Mouse (Mus musculus): ENCODE data around the gene Tnfaip1.
"Not testable (repeated sequence)": the region's sequence is repeated elsewhere in the genome, so short reads cannot be mapped to it uniquely, and the experiment has no call there.

The Tnfaip1 gene

DNA sequence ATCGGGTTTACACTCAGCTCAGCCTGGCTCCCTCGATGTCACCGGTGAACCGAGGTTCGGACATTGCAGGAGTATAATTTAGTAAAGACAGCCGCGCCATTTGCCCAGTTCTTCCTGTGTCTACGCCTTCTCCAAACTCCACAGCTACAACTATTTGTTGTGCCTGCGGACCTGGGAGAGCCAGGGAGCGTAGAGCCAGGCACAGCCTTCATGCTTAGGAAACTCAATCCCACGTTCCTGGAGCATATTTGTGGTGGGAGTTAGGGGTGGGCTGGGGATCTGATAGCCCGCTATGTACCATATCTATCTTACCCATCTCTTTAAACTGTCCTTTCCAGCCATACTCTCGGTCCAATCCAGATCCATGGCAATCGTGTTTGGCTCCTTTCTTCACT lies 555 bp upstream of the Tnfaip1 start:
- no peak for DNase-seq (ENCODE audit: low spot score in 2 of 2)

DNA sequence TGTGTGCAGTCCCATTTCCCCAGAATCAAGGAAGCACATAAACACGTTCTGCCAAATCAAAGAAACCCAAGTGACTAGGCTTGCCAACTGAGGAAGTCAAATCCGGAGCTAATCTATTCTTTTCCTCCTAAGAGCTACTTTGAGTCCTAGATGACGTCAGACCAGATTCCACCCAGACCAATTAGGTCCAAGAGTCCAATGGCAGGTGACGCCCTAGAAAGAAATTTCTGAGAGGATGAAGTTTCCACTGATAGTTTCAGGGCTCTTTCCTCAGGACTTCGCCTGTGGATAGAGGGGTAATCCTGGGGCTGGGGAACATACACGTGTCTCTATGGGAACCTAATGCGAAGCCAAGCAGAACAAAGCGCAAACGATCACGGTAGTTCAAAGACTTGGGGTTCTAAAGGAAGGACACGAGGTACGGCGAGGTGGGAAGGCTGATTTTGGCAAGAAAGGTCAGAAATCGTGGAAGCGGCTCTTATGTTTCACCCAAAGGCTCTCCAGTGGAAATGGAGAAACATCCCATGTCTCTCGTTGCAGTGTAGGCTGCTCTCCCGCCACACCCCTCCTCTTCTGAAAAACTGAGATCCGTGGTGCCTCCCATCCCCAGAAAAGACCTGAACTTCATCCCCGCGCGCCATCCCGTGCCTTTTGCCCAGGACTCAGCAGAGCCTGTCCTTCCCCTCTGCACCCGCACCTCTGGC lies 604 bp downstream of the Tnfaip1 start:
- peak in 1 of 2 experiments; percentile 23 for DNase-seq (ENCODE audit: low spot score in 2 of 2)

DNA sequence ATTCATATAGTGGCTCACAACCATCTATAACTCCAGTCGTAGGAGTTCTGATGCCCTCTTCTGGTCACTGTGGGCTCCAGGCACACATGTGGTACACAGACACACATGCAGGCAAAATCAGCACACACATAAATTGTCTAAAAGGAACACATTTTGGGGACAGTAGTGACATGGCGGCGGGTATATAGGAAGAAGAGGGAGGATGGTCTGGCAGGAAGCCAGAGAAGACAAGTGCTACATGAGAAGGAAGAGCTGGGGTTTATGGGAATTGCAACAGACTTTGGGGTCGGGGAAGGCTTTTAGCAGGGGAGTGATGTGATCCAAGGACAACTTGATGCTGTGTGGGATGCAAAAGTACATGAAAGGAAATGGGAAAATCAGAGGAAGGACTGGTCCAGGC lies 1.6 kb downstream of the Tnfaip1 start:
- no peak for DNase-seq (ENCODE audit: low spot score in 2 of 2)

DNA sequence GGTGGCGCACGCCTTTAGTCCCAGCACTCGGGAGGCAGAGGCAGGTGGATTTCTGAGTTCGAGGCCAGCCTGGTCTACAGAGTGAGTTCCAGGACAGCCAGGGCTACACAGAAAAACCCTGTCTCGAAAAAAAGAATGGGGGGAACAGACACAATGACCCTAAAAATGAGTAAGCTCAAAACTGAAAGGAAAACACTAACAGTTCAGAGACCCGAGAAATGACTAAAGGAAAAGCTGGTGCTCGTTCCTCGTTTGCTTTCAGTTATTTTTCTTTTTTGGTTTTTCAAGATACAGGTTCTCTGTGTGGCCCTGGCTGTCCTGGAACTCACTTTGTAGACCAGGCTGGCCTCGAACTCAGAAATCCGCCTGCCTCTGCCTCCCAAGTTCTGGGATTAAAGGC lies 4.6 kb downstream of the Tnfaip1 start:
- DNase-seq (ENCODE audit: low spot score in 2 of 2), result not testable (repeated sequence)

DNA sequence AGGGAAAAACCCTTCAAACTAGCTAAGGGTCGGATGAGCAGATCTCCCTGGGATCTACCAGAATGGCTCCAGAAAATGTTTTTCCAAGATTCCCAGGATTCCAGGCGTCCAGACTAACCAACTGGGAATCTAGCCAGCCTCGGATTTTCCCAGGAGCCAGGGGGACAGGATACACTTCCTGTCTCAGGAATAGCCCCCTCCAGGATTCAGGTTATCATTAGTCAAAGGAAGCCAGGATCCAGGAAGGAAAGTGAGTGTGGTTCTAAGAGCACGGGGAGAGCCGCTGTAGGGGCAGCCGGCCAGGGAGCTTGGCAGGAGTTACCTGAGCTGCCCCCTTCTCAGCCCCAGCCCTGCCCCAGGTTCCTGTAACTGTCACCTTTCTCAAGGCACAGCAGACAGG lies 5.1 kb downstream of the Tnfaip1 start:
- no peak for DNase-seq (ENCODE audit: low spot score in 2 of 2)

DNA sequence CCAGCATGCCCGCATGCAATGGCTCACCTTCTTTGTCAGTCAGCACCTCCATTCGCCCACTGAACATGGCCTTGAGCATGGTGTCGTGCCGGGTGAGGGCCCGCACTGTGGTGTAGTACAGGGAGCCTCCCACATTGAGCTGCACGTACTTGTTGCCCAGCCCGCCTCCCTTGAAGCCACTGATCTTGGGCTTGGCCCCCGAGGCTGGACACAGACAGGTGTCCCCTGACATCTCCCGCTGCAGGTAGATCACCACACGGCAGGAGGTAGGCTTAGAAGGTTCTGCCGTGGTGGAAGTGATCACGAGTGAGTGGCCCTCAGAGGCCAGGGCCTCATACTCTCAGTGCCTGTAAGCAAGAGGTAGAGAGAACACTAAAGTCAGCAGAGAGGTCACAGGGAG lies 6.1 kb downstream of the Tnfaip1 start:
- DNase-seq (ENCODE audit: low spot score in 2 of 2), result no peak

DNA sequence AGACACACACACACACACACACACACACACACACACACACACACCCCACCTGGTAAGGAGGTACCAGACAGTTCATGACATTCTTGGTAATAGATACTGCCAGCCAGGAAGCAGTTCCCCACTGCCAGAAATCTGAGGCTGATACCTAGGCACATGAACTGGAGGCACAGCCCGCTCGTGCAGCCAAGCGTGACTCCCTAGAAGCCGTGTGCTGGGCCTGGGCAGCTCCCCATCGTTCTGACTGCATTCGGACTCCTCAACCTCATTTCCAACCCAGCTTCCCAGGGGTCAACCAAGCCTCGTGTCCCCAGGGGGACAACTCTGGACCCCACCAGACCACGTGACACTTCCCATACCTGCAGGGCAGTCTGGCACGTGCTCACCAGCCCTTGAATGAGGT lies 7.4 kb downstream of the Tnfaip1 start:
- DNase-seq (ENCODE audit: low spot score in 2 of 2), result no peak

DNA sequence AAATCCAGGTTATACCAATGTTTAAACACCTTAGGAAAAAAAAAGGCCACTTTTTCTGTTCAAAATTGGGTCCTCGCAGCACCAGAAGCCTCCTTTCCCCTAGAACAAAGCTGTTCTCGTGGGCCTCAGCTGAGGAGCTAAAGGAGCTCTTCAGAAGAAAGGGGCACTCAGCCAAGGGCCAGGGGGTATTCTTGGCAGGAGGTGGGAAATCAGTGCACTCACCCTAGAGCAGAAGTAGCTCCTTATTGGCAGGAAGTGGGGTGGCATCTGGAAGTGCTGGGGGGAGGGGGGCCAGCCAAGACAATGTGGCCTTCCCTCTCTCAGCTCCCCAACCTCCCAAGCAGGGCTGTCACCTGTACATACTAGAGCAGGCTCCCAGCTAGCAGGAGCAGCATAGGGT lies 11.3 kb downstream of the Tnfaip1 start:
- DNase-seq (ENCODE audit: low spot score in 2 of 2), result no peak

DNA sequence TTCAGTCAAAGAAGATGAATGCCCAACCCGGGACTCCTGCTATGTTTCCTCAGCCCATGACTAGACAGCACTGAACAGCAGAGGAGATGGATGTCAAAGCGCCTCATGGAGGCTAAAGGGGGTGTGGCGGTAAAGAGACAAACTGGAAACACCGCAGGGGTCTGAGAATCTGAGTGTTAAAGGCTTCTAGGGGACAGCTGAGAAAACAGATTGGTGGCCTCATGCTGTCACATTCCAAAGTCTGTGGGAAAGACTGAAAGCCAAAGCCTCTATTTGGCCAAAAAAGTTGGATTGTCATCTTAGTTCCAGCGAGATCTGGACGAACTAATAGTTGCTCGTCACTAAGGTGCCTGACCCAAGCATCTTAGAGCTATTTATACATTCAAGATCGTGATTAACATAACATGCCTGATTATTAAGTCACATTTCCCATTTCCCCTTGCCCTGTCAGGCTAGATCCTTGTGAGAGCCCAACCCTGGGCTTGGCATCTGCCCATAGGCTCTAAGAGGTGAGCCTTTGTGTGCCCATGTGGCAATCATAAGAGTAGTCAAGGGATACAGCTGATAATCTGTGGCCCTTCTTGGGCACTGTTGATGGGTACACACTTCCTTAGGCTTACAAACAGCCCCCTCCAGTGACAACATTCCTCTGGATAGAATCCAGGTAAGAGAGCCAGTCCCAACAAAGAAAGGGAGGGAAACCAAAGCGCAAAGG lies 12.7 kb downstream of the Tnfaip1 start:
- DNase-seq (ENCODE audit: low spot score in 2 of 2), result no peak

DNA sequence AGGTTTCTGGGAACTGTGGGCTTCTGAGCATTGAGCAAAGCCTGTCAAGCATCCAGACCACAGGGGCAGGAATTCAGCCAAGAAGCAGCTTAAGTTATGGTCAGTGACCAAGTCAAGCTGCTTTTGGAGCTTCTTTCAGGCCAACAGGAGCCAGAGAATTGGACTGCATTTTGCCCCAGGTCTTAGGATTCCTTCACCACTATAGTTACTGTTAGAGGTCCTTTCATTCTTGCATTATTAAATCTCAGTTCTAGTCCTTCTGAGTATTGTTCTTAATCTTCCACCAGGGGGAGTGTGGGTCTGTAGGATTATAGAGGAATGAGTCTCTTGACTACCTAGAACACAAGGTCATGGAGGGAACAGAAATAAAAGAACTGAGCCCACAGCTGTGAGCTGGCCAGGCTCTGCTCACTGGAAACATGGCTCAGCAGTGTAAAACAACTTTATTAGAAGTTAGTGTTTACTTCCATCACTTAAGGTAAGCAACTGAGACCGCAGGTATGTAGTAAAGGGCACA lies 13.6 kb downstream of the Tnfaip1 start:
- DNase-seq (ENCODE audit: low spot score in 2 of 2), result no peak

DNA sequence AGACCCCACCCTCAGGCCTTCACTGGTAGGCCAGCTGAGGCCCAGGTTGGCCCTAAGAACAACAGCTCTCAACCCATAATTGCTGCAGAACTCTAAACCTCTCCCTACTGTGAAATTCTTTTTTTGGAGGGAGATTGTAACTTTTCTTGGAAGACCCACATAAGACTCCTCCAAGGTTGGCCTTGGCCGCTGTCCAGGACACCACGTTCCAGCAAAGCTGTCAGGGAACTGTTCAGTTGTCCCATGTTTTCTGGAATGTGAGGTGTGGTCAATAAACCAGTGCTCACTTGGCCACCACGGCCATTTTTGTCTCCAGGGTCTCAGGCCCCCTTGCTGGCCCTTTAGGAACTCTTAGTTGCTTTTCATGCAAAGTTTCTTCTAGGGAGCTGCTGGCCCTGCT lies 14.3 kb downstream of the Tnfaip1 start:
- no peak for DNase-seq (ENCODE audit: low spot score in 2 of 2)

DNA sequence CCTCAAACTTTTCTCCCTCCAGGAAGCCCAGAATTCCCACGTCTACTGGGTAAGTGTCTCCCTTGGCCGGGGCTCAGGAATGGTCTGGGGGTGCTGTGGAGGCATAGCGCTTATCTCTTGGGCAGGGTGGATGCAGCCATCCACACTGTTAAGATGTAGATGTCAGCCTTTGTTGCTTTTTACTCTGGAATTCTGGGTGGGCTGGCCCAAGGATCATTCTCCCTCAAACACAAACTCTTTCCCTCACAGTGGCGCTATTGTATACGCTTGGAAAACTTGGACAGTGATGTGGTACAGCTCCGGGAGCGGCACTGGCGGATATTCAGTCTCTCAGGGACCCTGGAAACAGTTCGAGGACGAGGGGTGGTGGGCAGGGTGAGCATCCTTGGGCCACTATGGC lies 17.2 kb downstream of the Tnfaip1 start:
- DNase-seq (ENCODE audit: low spot score in 2 of 2), result no peak

DNA sequence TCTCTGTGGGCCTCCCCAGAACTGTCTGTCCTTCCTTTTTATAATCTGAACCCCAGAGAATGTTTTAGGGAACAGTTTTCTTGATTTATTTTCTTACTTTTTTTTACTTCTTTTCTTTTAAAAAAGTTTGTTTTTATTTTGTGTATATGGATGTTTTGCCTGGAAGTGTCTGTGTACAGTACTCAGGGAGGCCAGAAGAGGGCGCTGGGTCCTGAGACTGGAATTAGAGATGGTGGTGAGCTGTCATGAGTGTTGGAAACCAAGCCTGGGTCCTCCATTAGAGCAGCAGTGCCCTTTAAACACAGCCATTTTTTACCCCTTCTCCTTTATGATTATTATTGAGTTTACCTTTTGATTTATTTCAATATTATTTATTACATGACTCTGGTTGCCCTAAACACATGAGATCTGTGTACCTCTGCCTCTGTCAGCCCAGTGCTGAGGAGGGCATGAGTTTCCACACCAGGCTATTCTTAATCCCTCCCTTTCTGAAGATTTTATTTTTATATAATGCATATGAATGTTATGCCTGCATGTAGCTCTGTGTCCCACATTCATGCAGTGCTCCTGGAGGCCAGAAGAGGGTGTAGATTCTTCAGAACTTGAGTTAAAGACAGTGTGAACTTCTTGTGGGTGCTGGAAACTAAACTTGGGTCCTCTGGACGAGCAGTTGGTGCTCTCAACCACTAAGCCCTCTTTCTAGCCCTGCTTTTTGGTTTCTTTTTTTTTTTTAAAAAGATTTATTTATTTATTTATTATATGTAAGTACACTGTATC lies 20.4 kb downstream of the Tnfaip1 start:
- DNase-seq (ENCODE audit: low spot score in 2 of 2), result no peak

DNA sequence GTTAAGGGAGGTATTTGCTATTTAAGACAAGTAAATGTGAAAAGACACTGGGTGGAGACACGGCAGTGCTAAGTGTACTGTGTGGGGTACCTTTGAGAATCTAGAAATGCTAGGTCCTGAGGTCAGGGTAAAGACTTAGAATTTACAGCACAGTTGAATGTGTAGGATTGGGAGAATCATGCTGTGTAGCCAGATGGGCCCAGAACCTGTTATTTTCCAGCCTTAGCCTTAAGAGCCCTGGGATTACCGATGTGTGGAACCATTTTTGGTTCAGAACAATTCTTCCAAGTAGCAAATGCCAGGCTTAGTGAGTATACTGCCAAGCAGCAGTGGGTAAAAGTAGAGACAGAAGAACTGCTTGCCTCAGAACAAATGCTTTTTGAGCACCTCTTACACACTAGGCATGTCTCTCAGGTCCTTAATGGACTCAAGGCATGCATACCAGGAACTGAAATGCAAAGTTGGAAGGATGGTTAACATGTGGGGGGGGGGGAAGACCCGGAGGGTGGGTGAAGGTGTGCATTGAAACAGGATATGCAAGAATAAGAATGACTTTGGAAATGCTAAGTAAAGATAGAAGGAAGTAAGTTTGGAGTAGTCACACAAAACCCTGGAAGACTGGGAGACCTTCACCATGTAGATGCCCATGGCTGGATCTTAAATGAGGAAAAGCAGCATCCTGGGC lies 22.9 kb downstream of the Tnfaip1 start:
- DNase-seq (ENCODE audit: low spot score in 2 of 2), result no peak

DNA sequence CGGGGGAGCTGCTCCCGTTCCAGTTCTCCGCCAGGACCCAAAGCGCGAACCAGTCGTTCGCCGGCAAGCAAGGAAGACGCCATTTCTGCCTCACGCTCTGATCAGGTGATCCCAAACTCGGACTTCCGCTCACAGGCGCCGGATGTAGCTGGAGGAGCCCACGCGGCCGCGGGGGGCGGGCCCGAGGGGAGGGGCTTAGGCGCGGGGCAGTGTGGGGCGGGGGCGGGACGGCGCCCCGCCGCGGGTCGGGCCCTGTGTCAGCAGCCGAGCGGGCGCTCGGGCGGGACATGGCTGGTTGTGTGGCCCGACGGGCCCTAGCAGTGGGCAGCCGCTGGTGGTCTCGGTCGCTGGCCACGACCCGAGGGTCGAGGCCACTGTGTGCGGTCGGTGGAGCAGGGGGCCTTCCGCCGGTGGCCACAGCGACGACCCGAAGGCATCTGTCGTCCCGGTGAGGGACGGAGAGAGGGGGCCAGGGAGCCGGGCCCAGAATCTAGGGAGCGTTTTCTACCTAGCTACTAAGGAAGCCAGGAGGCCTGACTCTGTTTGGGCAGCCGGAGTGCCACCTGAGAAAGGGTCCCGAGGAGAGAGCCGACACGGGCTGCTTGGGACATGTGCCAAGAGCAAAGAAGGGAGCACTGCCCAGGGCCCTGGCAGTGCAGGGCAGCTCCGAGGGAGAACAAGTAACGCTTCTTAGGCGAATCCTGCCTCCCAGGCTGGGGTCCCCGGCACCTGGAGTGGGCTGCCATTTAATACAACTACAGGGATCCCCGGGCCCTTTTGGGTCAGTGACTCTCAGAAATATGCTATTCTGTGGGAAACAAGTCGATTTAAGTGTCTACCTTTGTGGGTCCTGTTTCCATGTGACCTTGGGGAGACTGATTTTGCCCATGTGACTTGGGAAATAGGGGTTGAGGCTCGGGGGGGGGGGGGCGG lies 23.8 kb downstream of the Tnfaip1 start, which contains the start of the genes Tmem199 and Poldip2:
TSS of gene Tmem199 (minus strand) at position 148 of the 933 bp plus-strand sequence.
TSS of gene Poldip2 (plus strand) at position 169 of the 933 bp plus-strand sequence.
- DNase-seq (ENCODE audit: low spot score in 2 of 2), result peak; percentile 83 to 90

DNA sequence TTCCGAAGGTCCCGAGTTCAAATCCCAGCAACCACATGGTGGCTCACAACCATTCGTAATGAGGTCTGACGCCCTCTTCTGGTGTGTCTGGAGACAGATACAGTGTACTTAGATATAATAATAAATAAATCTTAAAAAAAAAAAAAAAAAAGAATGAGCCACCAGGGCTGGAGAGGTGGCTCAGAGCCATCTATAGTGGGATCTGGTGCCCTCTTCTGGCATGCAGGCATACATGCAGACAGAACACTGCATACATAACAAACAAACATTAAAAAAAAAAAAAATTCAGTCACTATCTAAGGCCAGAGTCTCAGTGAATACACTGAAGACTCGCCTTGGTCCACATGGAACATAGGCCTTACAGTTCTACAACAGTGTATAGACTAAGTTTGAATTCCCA lies 27.0 kb downstream of the Tnfaip1 start:
- no peak for DNase-seq (ENCODE audit: low spot score in 2 of 2)

DNA sequence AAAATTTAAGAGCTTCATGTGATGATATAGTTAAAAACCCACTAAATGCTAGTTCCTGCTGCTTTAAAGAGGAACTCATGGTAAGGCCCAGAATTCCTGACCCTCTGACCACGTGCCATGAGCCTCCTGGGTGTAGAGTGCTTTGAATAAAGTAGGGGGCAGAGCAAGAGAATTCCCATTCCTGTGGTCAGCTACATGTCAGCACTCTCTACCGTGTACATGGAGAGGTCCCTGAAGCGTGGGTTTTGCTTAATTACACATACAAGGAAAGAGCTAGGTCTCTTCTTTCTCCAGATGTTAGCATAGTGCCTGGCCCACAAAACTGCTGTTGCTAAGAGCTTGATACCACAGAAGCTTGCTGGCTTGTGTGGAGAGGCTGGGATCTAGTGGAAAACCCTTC lies 30.7 kb downstream of the Tnfaip1 start:
- no peak for DNase-seq (ENCODE audit: low spot score in 2 of 2)

DNA sequence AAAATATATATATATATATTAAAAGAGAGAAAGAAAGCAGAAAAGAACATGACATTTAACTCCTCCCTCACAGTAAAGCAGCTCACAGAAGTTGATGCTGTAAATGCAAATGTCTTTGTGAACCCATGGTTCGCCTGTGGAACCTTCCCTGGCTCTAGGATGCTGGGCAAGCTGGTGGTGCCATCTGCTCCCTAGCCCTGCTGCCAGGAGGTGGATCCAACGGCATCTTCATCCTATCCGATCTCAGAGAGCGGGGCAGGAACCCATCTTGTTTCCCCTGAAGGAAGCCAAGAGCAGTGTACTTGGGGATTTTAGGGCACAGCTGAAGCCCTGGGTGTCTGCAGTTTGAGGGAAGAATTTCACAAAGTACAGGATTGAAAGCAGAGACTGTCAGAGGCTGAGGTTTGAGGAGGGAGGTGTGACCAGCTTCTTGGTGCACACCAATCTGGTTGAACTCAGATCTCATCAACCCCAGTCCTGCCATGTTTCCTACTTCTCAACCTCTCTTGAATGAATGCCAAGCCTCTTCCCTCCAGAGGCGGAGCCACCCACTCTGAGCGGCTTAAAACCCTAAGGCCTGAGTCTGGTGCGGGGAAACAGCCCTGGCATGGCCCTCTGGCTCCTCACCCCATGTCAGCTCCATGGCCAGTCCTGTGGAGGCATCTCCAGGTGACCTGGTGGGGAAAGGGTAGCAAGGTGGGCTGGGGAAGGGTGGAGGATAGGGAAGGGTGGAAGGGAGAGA lies 33.1 kb downstream of the Tnfaip1 start, which contains the start of gene Sebox:
TSS of gene Sebox (plus strand) at position 539 of the 742 bp plus-strand sequence.
- no peak for DNase-seq (ENCODE audit: low spot score in 2 of 2)

DNA sequence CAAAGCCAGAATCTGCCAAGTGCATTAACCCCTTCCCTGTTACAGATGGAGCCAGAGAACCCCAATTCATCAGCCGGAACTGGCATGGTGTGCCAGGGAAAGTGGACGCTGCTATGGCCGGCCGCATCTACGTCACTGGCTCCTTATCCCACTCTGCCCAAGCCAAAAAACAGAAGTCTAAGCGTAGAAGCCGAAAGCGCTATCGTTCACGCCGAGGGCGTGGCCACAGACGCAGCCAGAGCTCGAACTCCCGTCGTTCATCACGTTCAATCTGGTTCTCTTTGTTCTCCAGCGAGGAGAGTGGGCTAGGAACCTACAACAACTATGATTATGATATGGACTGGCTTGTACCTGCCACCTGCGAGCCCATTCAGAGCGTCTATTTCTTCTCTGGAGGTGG lies 34.6 kb downstream of the Tnfaip1 start:
- DNase-seq (ENCODE audit: low spot score in 2 of 2), result no peak
